Mouse (Mus musculus) heart, postnatal 0 days (tissue): Measurements from ENCODE around the gene 4932438H23Rik.

Source experiments
- CTCF ChIP-seq: IDR thresholded peaks from 2 replicates; pipeline ENCODE4 v1.5.1; 2016; ENCODE audit warnings: antibody characterized with exemption, control low read depth, low read depth
- EP300 ChIP-seq: IDR thresholded peaks from 2 replicates; pipeline ENCODE4 v1.6.1; 2016; ENCODE audit warnings: antibody characterized with exemption, low read depth

- peak; percentile 28 for TF ChIP-seq CTCF
- TF ChIP-seq EP300 = no peak
Measured at GRCm38 (mm10) chr16:91023384-91023783, 71.5 kb downstream of the 4932438H23Rik start.
